Mouse (Mus musculus) small intestine, adult 2 months (tissue): ENCODE measurements around the gene Dlgap1. TPM values are rescaled to one million over a fixed set of nuclear protein-coding genes. Genes with fewer than 3 reads are reported as not detected.

Experiments used
- H3K27ac ChIP-seq: fragments of 200-500 bp; 2 replicates; pipeline ENCODE4 v1.5.1; 2012; ENCODE audit warnings: low read depth, low read length, control low read depth, inconsistent platforms; ENCODE audit not compliant: insufficient read depth
- H3K27me3 ChIP-seq: fragments of 200-500 bp; 2 replicates; pipeline ENCODE4 v1.6.1; 2012; ENCODE audit warnings: mild to moderate bottlenecking, moderate library complexity, low read length, inconsistent platforms; ENCODE audit not compliant: control insufficient read depth, insufficient read depth
- H3K36me3 ChIP-seq: fragments of 200-500 bp; 2 replicates; pipeline ENCODE4 v1.6.1; 2012; ENCODE audit warnings: mild to moderate bottlenecking, low read length, control low read depth, inconsistent platforms; ENCODE audit not compliant: control insufficient read depth, insufficient read depth
- H3K4me1 ChIP-seq: fragments of 200-500 bp; 2 replicates; pipeline ENCODE4 v1.6.1; 2012; ENCODE audit warnings: low read length, inconsistent platforms, mixed read lengths; ENCODE audit not compliant: control insufficient read depth, insufficient read depth, insufficient read length
- H3K4me3 ChIP-seq: fragments of 200-500 bp; 2 replicates; pipeline ENCODE4 v1.5.1; 2012; ENCODE audit warnings: low read depth, mild to moderate bottlenecking, control low read depth, inconsistent platforms, low read length, moderate library complexity
- CTCF ChIP-seq: fragments of 200-500 bp; IDR thresholded peaks from 2 replicates; pipeline ENCODE4 v1.5.1; 2012; ENCODE audit warnings: low read depth, mild to moderate bottlenecking, control low read depth, inconsistent platforms, low read length, moderate library complexity, mixed read lengths; ENCODE audit not compliant: insufficient replicate concordance, insufficient read length; ENCODE audit errors: extremely low read depth
- POLR2A ChIP-seq: fragments of 200-500 bp; IDR thresholded peaks from 2 replicates; pipeline ENCODE4 v1.6.1; 2012; ENCODE audit warnings: low read depth, mild to moderate bottlenecking, control low read depth, inconsistent platforms, low read length, moderate library complexity
- WGBS: fragments of 180-500 bp; shearing (Covaris S2); methylation state at CpG from one replicate; pipeline ENCODE4 v1.1.7; 2018; 5-methylcytosine and 5-hydroxymethylcytosine counted together
- polyA plus RNA-seq: library from polyadenylated mRNA; depleted of rRNA; stranded (reverse); fragments of >200 nt; gene quantifications from 2 replicates; pipeline ENCODE4 v1.2.3, GENCODE M21; 2012

Dlgap1 gene
- polyA plus RNA-seq, 1 experiment: 0.61 TPM

- Histone ChIP-seq H3K27ac (no peak overlapping the region), H3K36me3 (no peaks in the 10 kb centered on the region), H3K4me1 (no peaks in the 10 kb centered on the region), H3K27me3 (no peaks in the 10 kb centered on the region), H3K4me3 (no peak overlapping the region)
- 47% methylated on average over 8 of the region's 8 CpGs for WGBS
- TF ChIP-seq POLR2A (no peak), CTCF (no peak)
These were observed 477.6 kb downstream of the Dlgap1 start for GRCm38 (mm10) chr17:70446451-70446850.

GRCm38 (mm10) chr17:70455036-70455435 is 486.2 kb downstream of the Dlgap1 start:
- no peaks in the 10 kb centered on the region for H3K27me3 ChIP-seq
- H3K4me1 ChIP-seq: no peaks in the 10 kb centered on the region
- 84% methylated on average over 7 of the region's 7 CpGs for WGBS
- no peak for TF ChIP-seq POLR2A
- TF ChIP-seq CTCF: no peak
- H3K4me3 ChIP-seq: no peak overlapping the region
- no peak overlapping the region for H3K27ac ChIP-seq
- no peaks in the 10 kb centered on the region for H3K36me3 ChIP-seq

GRCm38 (mm10) chr17:70457103-70457502 is 488.2 kb downstream of the Dlgap1 start:
- 83% methylated on average over 1 of the region's 1 CpGs for WGBS

GRCm38 (mm10) chr17:70462231-70462630 is 493.4 kb downstream of the Dlgap1 start:
- WGBS: 85% methylated on average over 8 of the region's 8 CpGs
- Histone ChIP-seq H3K27me3 (no peaks in the 10 kb centered on the region), H3K36me3 (no peaks in the 10 kb centered on the region), H3K27ac (no peak overlapping the region), H3K4me1 (no peaks in the 10 kb centered on the region), H3K4me3 (no peak overlapping the region)
- no peak for TF ChIP-seq CTCF
- TF ChIP-seq POLR2A: no peak

More at GRCm38 (mm10) chr17:70457103-70457502, 488.2 kb downstream of the Dlgap1 start:
- Histone ChIP-seq H3K27ac (no peak overlapping the region), H3K4me3 (no peak overlapping the region), H3K27me3 (no peaks in the 10 kb centered on the region), H3K4me1 (no peaks in the 10 kb centered on the region), H3K36me3 (no peaks in the 10 kb centered on the region)
- no peak for TF ChIP-seq POLR2A
- no peak for TF ChIP-seq CTCF

- 68% methylated on average over 8 of the region's 8 CpGs for WGBS
- H3K27me3 ChIP-seq: no peaks in the 10 kb centered on the region
- H3K4me3 ChIP-seq: no peak overlapping the region
- no peaks in the 10 kb centered on the region for H3K36me3 ChIP-seq
- H3K4me1 ChIP-seq: no peaks in the 10 kb centered on the region
- TF ChIP-seq CTCF (no peak), POLR2A (no peak)
- H3K27ac ChIP-seq: no peak overlapping the region
These were observed 494.1 kb downstream of the Dlgap1 start for GRCm38 (mm10) chr17:70462771-70463491.

GRCm38 (mm10) chr17:70466413-70466812 is 497.5 kb downstream of the Dlgap1 start:
- H3K27ac ChIP-seq: no peak overlapping the region
- no peak overlapping the region for H3K4me3 ChIP-seq
- TF ChIP-seq POLR2A (no peak), CTCF (no peak)
- H3K4me1 ChIP-seq: no peaks in the 10 kb centered on the region
- 48% methylated on average over 4 of the region's 4 CpGs for WGBS
- H3K27me3 ChIP-seq: no peaks in the 10 kb centered on the region
- no peaks in the 10 kb centered on the region for H3K36me3 ChIP-seq

GRCm38 (mm10) chr17:70470970-70471371 is 502.1 kb downstream of the Dlgap1 start:
- WGBS: 58% methylated on average over 7 of the region's 7 CpGs
- Histone ChIP-seq H3K4me1 (no peaks in the 10 kb centered on the region), H3K27ac (no peak overlapping the region), H3K4me3 (no peak overlapping the region), H3K36me3 (no peaks in the 10 kb centered on the region), H3K27me3 (no peaks in the 10 kb centered on the region)
- TF ChIP-seq CTCF (no peak), POLR2A (no peak)
